Mouse (Mus musculus) hindbrain, embryonic 14.5 days (tissue): Measurements from ENCODE around the gene Agpat4. TPM values are rescaled to one million over a fixed set of nuclear protein-coding genes. Genes with fewer than 3 reads are reported as not detected.
"Not testable (repeated sequence)": the region's sequence is repeated elsewhere in the genome, so short reads cannot be mapped to it uniquely, and the experiment has no call there.

ENCODE experiments used
- ATAC-seq: fragments of 200-750 bp; cut with Nextera tagmentation; 2 replicates; pipeline ENCODE4 v1.8.0; 2017; ENCODE audit warnings: moderate number of reproducible peaks, mild to moderate bottlenecking, moderate TSS enrichment, moderate library complexity; ENCODE audit not compliant: low FRiP score
- DNase-seq: peaks from one replicate; pipeline ENCODE4 v3.0.0-alpha.2; 2015; ENCODE audit warnings: low spot score
- H3K27ac ChIP-seq: fragments of 300-500 bp; sonication (generic); 2 replicates; pipeline ENCODE4 v1.5.1; 2014; ENCODE audit warnings: mild to moderate bottlenecking, moderate library complexity
- H3K27me3 ChIP-seq: fragments of 300-500 bp; sonication (generic); 2 replicates; pipeline ENCODE4 v1.6.1; 2014; ENCODE audit warnings: mild to moderate bottlenecking, low read length, mixed read lengths; ENCODE audit not compliant: control insufficient read depth, insufficient read depth
- H3K36me3 ChIP-seq: fragments of 300-500 bp; sonication (generic); replicated peaks from 2 replicates; pipeline ENCODE4 v1.6.1; 2014; ENCODE audit not compliant: control insufficient read depth, insufficient read depth
- H3K4me1 ChIP-seq: fragments of 300-500 bp; sonication (generic); replicated peaks from 2 replicates; pipeline ENCODE4 v1.6.1; 2014; ENCODE audit warnings: antibody characterized with exemption, low read length, mixed read lengths; ENCODE audit not compliant: control insufficient read depth, insufficient read depth
- H3K4me2 ChIP-seq: fragments of 300-500 bp; sonication (generic); replicated peaks from 2 replicates; pipeline ENCODE4 v1.6.1; 2014; ENCODE audit warnings: mild to moderate bottlenecking, moderate library complexity
- H3K4me3 ChIP-seq: fragments of 300-500 bp; sonication (generic); replicated peaks from 2 replicates; pipeline ENCODE4 v1.5.1; 2014; ENCODE audit warnings: mild to moderate bottlenecking, low read length
- H3K9ac ChIP-seq: fragments of 300-500 bp; sonication (generic); 2 replicates; pipeline ENCODE4 v1.6.1; 2014
- H3K9me3 ChIP-seq: fragments of 300-500 bp; sonication (generic); 2 replicates; pipeline ENCODE4 v1.6.1; 2016; ENCODE audit warnings: low read length; ENCODE audit not compliant: control insufficient read depth
- WGBS: fragments of 180-500 bp; shearing (Covaris S2); extraction: QIAGEN DNeasy Blood & Tissue Kit; methylation state at CpG from one replicate; pipeline ENCODE4 v1.1.7; 2014; 5-methylcytosine and 5-hydroxymethylcytosine counted together
- polyA plus RNA-seq: library from polyadenylated mRNA; unstranded; fragments of >200 nt; fragmentation: Nextera tagmentation; extraction: Ambion mirVana; gene quantifications from 2 replicates; pipeline ENCODE4 v1.2.1, GENCODE M21; 2014

Gene Agpat4
- polyA plus RNA-seq, 1 experiment from 2014 or later: 38.2 TPM

GRCm38 (mm10) chr17:12216224-12216623, 97.7 kb downstream of the Agpat4 start:
- Histone ChIP-seq H3K9me3 (no peaks in the 10 kb centered on the region), H3K27ac (no peak overlapping the region), H3K4me1 (no peaks in the 10 kb centered on the region), H3K4me2 (no peak overlapping the region), H3K9ac (no peak overlapping the region), H3K4me3 (no peak overlapping the region), H3K27me3 (no peaks in the 10 kb centered on the region), H3K36me3 (peaks cover 97% of the 10 kb centered on the region)
- WGBS: 80% methylated on average over 6 of the region's 6 CpGs
- DNase-seq: no peak
- no peak for ATAC-seq

GRCm38 (mm10) chr17:12221926-12222325, 103.4 kb downstream of the Agpat4 start:
- 62% methylated on average over 6 of the region's 6 CpGs for WGBS
- Histone ChIP-seq H3K9me3 (no peaks in the 10 kb centered on the region), H3K4me1 (no peaks in the 10 kb centered on the region), H3K27me3 (no peaks in the 10 kb centered on the region), H3K9ac (no peak overlapping the region), H3K36me3 (peaks cover 58% of the 10 kb centered on the region), H3K27ac (no peak overlapping the region), H3K4me3 (no peak overlapping the region), H3K4me2 (no peak overlapping the region)
- DNase-seq (no peak), ATAC-seq (no peak)

GRCm38 (mm10) chr17:12223682-12224081, 105.2 kb downstream of the Agpat4 start:
- H3K27me3 ChIP-seq: no peaks in the 10 kb centered on the region
- H3K27ac ChIP-seq: no peak overlapping the region
- no peaks in the 10 kb centered on the region for H3K4me1 ChIP-seq
- H3K9ac ChIP-seq: no peak overlapping the region
- H3K4me3 ChIP-seq: no peak overlapping the region
- H3K4me2 ChIP-seq: no peak overlapping the region
- 46% methylated on average over 5 of the region's 5 CpGs for WGBS
- no peaks in the 10 kb centered on the region for H3K9me3 ChIP-seq
- no peak for DNase-seq
- peaks cover 58% of the 10 kb centered on the region for H3K36me3 ChIP-seq
- no peak for ATAC-seq

GRCm38 (mm10) chr17:12224145-12224544, 105.6 kb downstream of the Agpat4 start:
- ATAC-seq (no peak), DNase-seq (no peak)
- H3K9ac ChIP-seq: no peak overlapping the region
- no peaks in the 10 kb centered on the region for H3K27me3 ChIP-seq
- WGBS: 73% methylated on average over 9 of the region's 9 CpGs
- peaks cover 58% of the 10 kb centered on the region for H3K36me3 ChIP-seq
- no peak overlapping the region for H3K4me2 ChIP-seq
- no peaks in the 10 kb centered on the region for H3K9me3 ChIP-seq
- no peak overlapping the region for H3K4me3 ChIP-seq
- no peak overlapping the region for H3K27ac ChIP-seq
- no peaks in the 10 kb centered on the region for H3K4me1 ChIP-seq

- not testable (repeated sequence) for H3K4me3 ChIP-seq, DNase-seq, H3K9me3 ChIP-seq, H3K4me1 ChIP-seq, H3K27ac ChIP-seq, H3K27me3 ChIP-seq, H3K4me2 ChIP-seq, H3K9ac ChIP-seq
- peak; percentile 38; the same call in 1 of the 2 replicates for ATAC-seq
- 82% methylated on average over 5 of the region's 7 CpGs for WGBS
- peaks cover 58% of the 10 kb centered on the region for H3K36me3 ChIP-seq
These were observed 106.0 kb downstream of the Agpat4 start for GRCm38 (mm10) chr17:12224551-12224950.

- Histone ChIP-seq H3K4me1 (no peaks in the 10 kb centered on the region), H3K9ac (peak overlapping the region; percentile 10; the same call in 1 of the 2 replicates), H3K9me3 (no peaks in the 10 kb centered on the region), H3K36me3 (peaks cover 54% of the 10 kb centered on the region), H3K4me3 (no peak overlapping the region), H3K4me2 (no peak overlapping the region), H3K27ac (no peak overlapping the region), H3K27me3 (no peaks in the 10 kb centered on the region)
- ATAC-seq: no peak
- no peak for DNase-seq
- WGBS: 57% methylated on average over 1 of the region's 1 CpGs
These were observed 106.7 kb downstream of the Agpat4 start for GRCm38 (mm10) chr17:12225227-12225626.

- H3K4me1 ChIP-seq: no peaks in the 10 kb centered on the region
- no peak for ATAC-seq
- H3K4me3 ChIP-seq: no peak overlapping the region
- no peak overlapping the region for H3K9ac ChIP-seq
- WGBS: 69% methylated on average over 12 of the region's 12 CpGs
- peaks cover 54% of the 10 kb centered on the region for H3K36me3 ChIP-seq
- H3K27ac ChIP-seq: no peak overlapping the region
- no peak overlapping the region for H3K4me2 ChIP-seq
- H3K9me3 ChIP-seq: no peaks in the 10 kb centered on the region
- H3K27me3 ChIP-seq: no peaks in the 10 kb centered on the region
- peak; percentile 52 for DNase-seq
These were observed 108.0 kb downstream of the Agpat4 start for GRCm38 (mm10) chr17:12226551-12226950.

GRCm38 (mm10) chr17:12228001-12228400, 109.5 kb downstream of the Agpat4 start:
- Histone ChIP-seq H3K4me3 (no peak overlapping the region), H3K36me3 (peaks cover 62% of the 10 kb centered on the region), H3K27ac (no peak overlapping the region), H3K9me3 (no peaks in the 10 kb centered on the region), H3K9ac (no peak overlapping the region), H3K4me1 (no peaks in the 10 kb centered on the region), H3K27me3 (no peaks in the 10 kb centered on the region), H3K4me2 (no peak overlapping the region)
- 84% methylated on average over 10 of the region's 10 CpGs for WGBS
- DNase-seq (no peak), ATAC-seq (no peak)

- Histone ChIP-seq H3K27ac (no peak overlapping the region), H3K36me3 (peaks cover 66% of the 10 kb centered on the region), H3K27me3 (no peaks in the 10 kb centered on the region), H3K4me1 (no peaks in the 10 kb centered on the region), H3K4me2 (no peak overlapping the region), H3K4me3 (no peak overlapping the region), H3K9me3 (no peaks in the 10 kb centered on the region), H3K9ac (no peak overlapping the region)
- ATAC-seq (no peak), DNase-seq (no peak)
- 94% methylated on average over 7 of the region's 7 CpGs for WGBS
These were observed 110.0 kb downstream of the Agpat4 start for GRCm38 (mm10) chr17:12228471-12228870.

- WGBS: 88% methylated on average over 9 of the region's 9 CpGs
- H3K27ac ChIP-seq: no peak overlapping the region
- H3K9me3 ChIP-seq: no peaks in the 10 kb centered on the region
- no peak overlapping the region for H3K4me2 ChIP-seq
- no peak overlapping the region for H3K9ac ChIP-seq
- H3K4me1 ChIP-seq: no peaks in the 10 kb centered on the region
- H3K27me3 ChIP-seq: no peaks in the 10 kb centered on the region
- DNase-seq (no peak), ATAC-seq (no peak)
- H3K4me3 ChIP-seq: no peak overlapping the region
- H3K36me3 ChIP-seq: peaks cover 77% of the 10 kb centered on the region
These were observed 111.3 kb downstream of the Agpat4 start for GRCm38 (mm10) chr17:12229756-12230155.
